Mouse (Mus musculus) kidney, adult 2 months (tissue): ENCODE measurements at regions not wholly inside any gene's neighbourhood (a gene's known extent, or its start where the extent isn't known, plus 50 kb on each side); places are given as distances from the start of the nearest gene placed in this dataset.

Source experiments
- CTCF ChIP-seq: fragments of 200-500 bp; conservative IDR thresholded peaks from 2 replicates; pipeline ENCODE4 v1.5.1; 2011; ENCODE audit warnings: low read depth, mild to moderate bottlenecking, control low read depth, low read length, moderate library complexity, mixed read lengths; ENCODE audit not compliant: insufficient read depth, insufficient read length
- POLR2A ChIP-seq: fragments of 200-500 bp; IDR thresholded peaks from one replicate; pipeline ENCODE4 v1.6.1; 2011; ENCODE audit warnings: low read depth, low read length, control low read depth

- TF ChIP-seq CTCF (no peak), POLR2A (no peak)
These were observed 321.7 kb upstream of the A1bg start for GRCm38 (mm10) chr15:61244511-61244910.
